Mouse (Mus musculus) kidney, adult 2 months (tissue): ENCODE data around the gene Snrpa1.

Experiments
- CTCF ChIP-seq: fragments of 200-500 bp; conservative IDR thresholded peaks from 2 replicates; pipeline ENCODE4 v1.5.1; 2011; ENCODE audit warnings: low read depth, mild to moderate bottlenecking, control low read depth, low read length, moderate library complexity, mixed read lengths; ENCODE audit not compliant: insufficient read depth, insufficient read length
- POLR2A ChIP-seq: fragments of 200-500 bp; IDR thresholded peaks from one replicate; pipeline ENCODE4 v1.6.1; 2011; ENCODE audit warnings: low read depth, low read length, control low read depth

- TF ChIP-seq CTCF = no peak
- no peak for TF ChIP-seq POLR2A
Measured at GRCm38 (mm10) chr7:66120139-66120538, 61.3 kb downstream of the Snrpa1 start.
